Mouse (Mus musculus) c-Kit-positive CD71-negative TER-119-negative erythroid progenitor cells, embryonic 14.5 days (primary cell): ENCODE results near the gene Rrp8.

ENCODE experiments used
- DNase-seq: peaks from one replicate; pipeline ENCODE4 v3.0.0-alpha.2; 2013; ENCODE audit warnings: low read depth

Rrp8 gene

GRCm38 (mm10) chr7:105736911-105737521, at the start of gene Rrp8:
TSS of gene Rrp8 (minus strand) at chr7:105737385.
- no peak for DNase-seq

- DNase-seq, result no peak
Measured at GRCm38 (mm10) chr7:105786506-105787284, 49.5 kb upstream of the Rrp8 start.

- DNase-seq, result no peak
Measured at GRCm38 (mm10) chr7:105784556-105784955, 47.4 kb upstream of the Rrp8 start.

- no peak for DNase-seq
Measured at GRCm38 (mm10) chr7:105783861-105784260, 46.7 kb upstream of the Rrp8 start.

- DNase-seq, result no peak
Measured at GRCm38 (mm10) chr7:105778553-105779265, 41.5 kb upstream of the Rrp8 start.

- DNase-seq, result no peak
Measured at GRCm38 (mm10) chr7:105777797-105778552, 40.8 kb upstream of the Rrp8 start.

- DNase-seq, result no peak
Measured at GRCm38 (mm10) chr7:105777316-105777715, 40.1 kb upstream of the Rrp8 start.

- DNase-seq, result no peak
Measured at GRCm38 (mm10) chr7:105776026-105776425, 38.8 kb upstream of the Rrp8 start.

- no peak for DNase-seq
Measured at GRCm38 (mm10) chr7:105774661-105775060, 37.5 kb upstream of the Rrp8 start.

- DNase-seq, result no peak
Measured at GRCm38 (mm10) chr7:105773041-105773440, 35.9 kb upstream of the Rrp8 start.

GRCm38 (mm10) chr7:105772331-105772730, 35.1 kb upstream of the Rrp8 start:
- DNase-seq, result no peak

- DNase-seq, result no peak
Measured at GRCm38 (mm10) chr7:105769959-105770358, 32.8 kb upstream of the Rrp8 start.

- no peak for DNase-seq
Measured at GRCm38 (mm10) chr7:105767729-105768165, 30.6 kb upstream of the Rrp8 start.

- no peak for DNase-seq
Measured at GRCm38 (mm10) chr7:105764331-105764730, 27.1 kb upstream of the Rrp8 start.

GRCm38 (mm10) chr7:105762517-105763270, 25.5 kb upstream of the Rrp8 start:
- no peak for DNase-seq

- DNase-seq, result no peak
Measured at GRCm38 (mm10) chr7:105761813-105762484, 24.8 kb upstream of the Rrp8 start.

GRCm38 (mm10) chr7:105753281-105753680, 16.1 kb upstream of the Rrp8 start:
- DNase-seq, result no peak

GRCm38 (mm10) chr7:105752716-105753115, 15.5 kb upstream of the Rrp8 start:
- DNase-seq, result no peak

GRCm38 (mm10) chr7:105751491-105752433, 14.6 kb upstream of the Rrp8 start, which contains the start of gene Tpp1:
TSS of gene Tpp1 (minus strand) at chr7:105752235.
- DNase-seq, result peak; percentile 89

GRCm38 (mm10) chr7:105747776-105748175, 10.6 kb upstream of the Rrp8 start:
- no peak for DNase-seq
